Mouse (Mus musculus) ovary, adult 18-20 months (tissue): Measurements from ENCODE around the gene Slc30a3.
"Not testable (repeated sequence)": the region's sequence is repeated elsewhere in the genome, so short reads cannot be mapped to it uniquely, and the experiment has no call there.

Experiments
- DNase-seq: peaks from one replicate; pipeline ENCODE4 v3.0.0; 2022; ENCODE audit warnings: low spot score, mixed read lengths

Gene Slc30a3

DNA sequence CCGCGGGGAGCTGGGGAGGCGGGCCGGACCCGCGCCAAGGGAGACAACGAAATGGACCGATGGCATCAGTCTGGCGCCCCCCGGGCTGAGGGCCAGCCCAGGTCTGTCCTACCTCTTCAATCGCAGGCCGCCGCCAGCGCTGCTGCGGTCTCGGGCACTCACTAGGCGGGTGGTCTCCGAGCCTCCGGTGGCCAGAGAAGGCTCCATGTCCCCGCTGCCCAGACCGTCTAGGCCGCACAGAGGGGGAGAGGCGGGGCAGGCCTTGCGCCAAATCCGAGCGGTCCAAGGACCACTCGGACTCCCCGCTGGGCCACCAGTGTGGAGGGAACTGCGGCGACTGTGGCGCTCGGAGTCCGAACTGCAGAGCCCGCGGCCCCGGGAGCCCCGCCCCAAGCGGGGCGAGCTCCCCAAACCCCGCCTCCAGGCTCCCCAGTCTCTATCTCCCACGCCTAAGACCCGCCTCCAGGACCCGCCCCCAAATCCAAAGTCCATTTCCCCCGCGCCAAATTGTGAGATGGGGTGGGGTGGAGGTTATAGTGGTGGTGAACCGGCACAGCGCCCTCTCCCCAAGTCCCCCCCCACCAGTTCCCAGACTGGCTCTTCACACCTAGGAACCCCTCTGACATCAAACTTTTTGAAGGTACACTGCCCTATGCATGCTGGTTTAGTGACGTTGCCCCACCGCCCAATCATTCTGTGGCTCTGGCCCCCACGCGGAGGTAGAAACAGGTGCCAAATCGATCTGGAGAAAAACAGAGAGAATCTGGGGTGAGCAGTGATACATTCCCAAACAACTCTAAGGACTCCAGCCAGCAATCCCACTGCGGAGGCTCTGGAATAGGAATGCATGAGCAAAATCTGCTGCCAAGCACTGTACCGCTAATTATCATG is 14.6 kb downstream of the Slc30a3 start:
- DNase-seq = no peak

DNA sequence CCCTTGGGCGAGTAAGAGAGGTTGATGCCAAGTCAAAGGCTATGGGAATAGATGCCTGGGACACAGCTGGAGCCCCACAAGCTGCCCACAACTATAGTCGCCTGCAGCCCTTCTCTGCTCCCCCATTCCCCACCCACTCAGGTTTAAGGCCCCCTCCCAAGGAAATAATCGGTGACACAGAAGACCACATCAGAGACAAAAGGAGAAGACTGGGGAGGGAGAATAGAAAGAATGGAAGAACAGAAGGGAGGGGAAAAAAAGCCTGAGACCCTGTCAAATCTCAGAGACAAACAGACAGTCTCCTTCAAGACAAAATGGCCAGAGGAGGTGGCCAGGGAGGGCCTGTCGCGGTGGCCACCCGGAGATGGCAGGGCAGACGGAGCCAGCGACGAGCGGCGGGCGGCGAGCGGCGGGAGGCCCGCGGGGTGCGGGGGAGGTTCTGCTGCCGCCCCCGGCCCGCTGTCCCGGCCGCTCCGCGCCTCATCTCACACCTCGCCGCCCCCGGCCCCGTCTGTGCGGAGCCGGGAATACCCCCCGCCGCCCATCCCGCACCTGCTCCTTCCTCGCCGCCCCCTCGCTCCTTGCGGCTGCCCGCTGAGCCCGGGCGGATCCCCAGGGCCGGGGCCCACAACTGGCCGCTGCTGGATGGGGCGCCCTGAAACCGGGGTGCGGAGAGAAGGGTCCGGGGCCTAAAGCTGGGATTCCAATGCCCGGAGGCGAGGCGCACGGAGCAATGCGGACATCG is 15.6 kb downstream of the Slc30a3 start:
- DNase-seq = no peak

DNA sequence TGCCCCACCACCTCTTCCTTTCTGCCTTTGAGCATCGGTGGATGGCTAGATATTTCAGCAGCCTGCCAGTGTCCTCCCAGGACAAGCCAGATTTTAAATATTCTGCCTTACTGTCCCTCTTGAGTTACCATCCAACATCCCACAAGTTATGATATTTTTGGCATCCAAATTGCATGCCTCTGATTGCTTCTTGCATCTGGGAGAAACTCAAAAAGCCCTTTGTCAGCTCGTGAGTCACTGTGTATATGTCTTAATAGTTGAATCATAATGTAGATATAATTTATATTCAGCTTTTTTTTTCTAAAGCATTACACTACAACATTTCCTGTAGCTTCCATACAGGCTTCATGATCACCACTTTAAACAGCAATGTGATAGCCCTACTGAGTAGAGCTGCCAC is 20.9 kb downstream of the Slc30a3 start:
- no peak for DNase-seq

DNA sequence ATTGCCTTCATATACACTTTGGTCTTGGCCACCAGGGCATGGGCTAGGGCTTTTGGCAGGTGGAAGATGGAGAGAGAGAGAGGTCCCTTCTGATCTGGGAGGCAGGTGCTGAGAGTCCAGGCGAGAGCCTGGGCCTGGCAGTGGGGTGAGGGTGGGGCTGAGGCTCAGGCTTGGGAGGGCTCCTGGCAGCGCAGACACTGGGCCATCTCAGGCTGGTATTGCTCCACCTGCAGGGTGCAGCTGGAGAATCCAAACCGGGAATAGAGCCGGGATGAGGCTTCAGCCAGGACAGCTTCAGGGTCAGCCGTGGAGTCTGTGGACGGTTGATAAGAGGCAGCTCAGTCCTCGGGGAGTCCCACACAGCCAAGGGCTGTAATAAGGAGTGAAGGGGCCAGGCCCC is 21.4 kb downstream of the Slc30a3 start:
- no peak for DNase-seq

DNA sequence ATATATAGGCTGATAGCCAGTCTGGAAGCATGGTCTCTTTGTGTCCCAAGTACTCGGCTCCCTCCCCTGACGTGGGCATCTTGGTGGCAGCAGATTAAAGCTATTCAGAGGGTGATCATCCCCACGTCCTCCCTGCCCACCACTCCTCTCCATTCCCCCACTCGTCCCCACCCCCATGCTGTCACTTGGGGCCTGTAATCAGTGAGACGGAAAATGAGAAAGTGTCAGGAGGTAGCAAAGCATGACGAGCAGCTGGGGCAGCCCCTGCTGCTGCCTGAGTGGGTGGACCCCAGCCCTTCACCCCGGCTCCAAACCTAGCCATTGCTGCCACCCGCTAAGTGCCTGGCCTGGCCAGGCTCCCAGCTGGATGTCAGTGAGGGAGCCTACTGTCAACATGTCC is 24.1 kb downstream of the Slc30a3 start:
- no peak for DNase-seq

DNA sequence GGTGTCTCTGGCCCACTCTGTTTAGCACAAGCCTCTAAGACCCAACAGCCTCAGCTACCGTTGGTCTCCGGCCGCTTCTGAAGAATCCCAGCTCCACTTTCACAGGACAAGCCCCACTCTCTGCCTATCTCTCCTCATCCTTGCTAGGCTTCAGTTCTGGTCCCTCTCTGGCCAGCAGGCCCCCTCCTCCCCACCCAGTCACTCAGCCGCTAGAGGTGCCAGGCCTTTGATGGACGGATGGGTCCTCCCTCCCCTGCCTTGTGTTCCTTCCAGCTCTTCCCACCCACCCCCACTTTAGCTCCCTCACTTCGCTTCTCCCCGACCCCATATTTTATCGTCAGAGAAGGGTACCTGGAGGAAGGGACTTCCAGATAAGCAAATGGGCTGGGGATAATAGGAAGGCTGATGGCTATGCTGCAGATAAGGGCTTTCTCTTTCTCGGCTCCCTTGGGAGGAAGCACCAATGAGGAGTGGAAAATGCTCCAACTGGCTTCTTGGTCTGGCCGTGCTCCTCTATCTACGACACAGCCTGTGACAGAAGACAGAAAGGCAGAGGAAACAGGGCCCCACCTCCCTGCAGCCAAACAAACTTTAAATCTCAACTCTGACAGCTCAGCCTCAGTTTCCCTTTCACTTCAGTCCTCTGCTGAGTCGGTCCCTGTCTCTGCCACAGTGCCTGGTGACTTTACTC is 25.0 kb downstream of the Slc30a3 start:
- DNase-seq = no peak

DNA sequence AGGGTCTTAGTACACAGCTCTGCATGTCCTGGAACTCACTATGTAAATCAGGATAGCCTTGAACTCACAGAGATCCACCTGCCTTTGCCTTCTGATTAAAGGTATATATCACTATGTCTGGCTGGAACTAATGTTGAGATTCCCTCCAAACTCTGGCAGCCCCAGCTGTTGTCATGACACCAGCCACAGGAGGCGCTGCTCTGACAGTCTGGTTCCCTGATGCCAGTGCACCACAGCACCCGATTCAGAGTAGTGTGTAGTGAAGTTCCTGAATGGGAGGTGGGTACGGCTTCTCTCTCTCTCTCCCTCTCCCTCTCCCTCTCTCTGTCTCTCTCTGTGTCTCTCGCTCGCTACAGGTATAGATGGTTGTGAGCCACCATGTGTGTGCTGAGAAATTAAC is 25.7 kb downstream of the Slc30a3 start:
- DNase-seq = no peak

DNA sequence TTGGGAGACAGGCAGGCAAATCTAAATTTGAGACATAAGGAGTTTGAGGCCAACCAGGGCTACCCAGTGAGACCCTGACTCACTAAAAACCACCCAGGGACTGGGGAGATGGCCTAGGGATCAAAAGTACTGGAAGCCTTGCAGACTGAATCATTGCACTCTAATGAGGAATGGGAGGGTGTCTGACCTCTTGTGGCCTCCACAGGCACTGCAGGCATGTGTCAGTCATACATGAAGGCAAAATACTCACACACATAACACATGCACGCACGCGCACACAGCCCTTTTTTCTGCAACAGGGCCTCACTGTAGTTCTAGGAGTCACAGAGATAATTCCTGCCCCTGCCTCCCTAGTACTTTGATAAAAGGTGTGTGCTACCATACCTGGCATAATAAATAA is 26.7 kb downstream of the Slc30a3 start:
- DNase-seq = no peak

DNA sequence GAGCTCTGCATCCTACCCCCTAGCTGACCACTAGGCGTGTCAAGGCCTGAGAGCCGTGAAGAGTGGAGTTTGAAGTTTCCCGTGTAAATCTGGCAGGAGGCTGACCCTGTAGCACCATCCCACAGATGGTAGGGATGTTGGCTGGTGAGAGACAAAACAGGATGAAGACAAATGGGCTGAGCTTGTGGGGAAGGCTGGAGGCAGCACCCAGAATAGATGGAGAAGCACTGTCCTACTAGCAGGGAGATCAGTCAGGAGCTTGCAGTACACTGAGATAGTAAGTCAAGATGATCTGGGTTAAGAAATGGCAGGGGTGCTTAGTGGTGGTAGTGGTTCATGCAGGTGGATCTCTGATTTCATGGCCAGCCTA is 27.3 kb downstream of the Slc30a3 start:
- DNase-seq = no peak

DNA sequence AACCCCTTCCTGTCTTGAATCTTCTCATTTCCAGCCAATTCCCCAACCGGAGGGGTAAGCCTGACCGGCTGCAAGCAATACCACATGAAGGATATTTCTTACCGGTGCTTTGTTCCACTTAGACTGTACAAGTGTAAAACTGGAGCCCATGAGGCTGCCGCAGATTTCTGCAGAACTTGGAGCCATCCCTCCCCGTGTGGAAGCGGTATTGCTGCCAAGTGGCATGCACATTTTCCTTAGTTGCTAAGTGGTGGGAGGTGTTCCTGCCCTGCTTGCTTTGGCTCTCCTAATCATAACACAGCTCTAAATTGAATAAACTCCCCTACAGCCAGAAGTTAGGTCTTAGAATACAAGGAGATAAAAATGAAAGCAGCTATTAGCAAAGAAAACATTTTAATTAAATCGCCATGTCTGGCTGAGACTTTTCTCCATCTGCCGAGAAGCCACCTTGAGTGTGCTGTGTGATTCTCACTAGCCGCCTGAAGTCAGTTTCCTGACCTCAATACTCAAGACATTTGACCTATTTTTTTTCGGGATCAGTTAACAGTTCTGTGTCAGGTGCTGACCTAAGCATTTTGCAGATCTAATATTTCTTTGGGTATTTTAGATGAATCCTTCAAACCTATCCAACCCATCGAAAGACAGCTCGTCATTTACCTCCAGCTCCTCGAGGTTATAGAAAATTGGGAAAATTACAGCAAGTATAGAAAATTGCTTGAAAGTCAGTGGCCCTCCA is 27.8 kb downstream of the Slc30a3 start:
- peak; percentile 25 for DNase-seq

DNA sequence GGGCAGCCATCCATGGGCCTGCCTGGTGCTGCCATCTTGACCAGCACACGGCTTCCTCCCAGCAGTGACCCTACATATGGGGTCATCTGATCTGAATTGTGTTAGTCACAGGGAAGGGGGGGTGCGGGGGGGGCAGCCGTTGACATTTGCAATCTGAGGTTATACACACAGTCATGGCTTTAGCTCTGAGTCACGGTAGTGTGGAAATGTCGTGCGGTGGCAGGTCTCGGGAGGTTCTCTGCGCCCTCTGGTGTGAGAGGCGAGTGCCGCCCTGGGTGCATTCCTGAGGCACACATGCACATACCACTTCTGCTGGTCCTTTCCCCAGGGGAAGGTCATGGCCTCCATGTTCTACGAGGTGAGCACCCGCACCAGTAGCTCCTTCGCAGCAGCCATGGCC is 31.7 kb downstream of the Slc30a3 start:
- DNase-seq = no peak

DNA sequence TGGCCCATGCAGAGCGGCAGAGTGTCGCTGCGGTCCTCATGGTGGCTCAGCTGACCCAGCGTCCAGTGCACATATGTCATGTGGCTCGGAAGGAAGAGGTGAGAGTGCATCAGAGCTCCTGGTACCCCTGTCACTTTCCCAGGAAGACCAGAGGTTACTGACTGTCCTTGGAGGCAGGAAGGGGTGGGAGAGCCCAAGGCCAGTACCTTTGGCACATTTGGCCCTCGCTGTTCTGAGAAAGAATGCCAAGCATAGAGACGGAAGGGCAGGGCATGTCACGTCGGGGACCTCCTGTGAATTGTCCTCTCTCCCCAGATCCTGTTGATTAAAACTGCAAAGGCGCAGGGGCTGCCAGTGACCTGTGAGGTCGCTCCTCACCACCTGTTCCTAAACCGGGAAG is 34.9 kb downstream of the Slc30a3 start:
- no peak for DNase-seq

DNA sequence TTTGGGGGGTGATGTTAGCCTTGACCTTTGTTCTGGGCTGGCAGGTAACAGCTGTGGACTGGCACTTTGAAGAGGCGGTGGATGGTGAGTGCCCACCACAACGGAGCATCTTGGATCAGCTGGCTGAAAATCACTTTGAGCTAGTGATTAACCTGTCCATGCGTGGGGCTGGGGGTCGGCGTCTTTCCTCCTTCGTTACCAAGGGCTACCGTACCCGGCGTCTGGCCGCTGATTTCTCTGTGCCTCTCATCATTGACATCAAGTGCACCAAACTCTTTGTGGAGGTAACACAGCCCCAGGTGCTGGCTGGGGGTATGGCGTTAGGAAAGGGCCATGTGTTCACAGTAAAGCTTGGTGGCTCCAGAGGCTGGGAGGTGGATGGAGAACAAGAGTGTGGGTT is 36.2 kb downstream of the Slc30a3 start:
- DNase-seq = no peak

DNA sequence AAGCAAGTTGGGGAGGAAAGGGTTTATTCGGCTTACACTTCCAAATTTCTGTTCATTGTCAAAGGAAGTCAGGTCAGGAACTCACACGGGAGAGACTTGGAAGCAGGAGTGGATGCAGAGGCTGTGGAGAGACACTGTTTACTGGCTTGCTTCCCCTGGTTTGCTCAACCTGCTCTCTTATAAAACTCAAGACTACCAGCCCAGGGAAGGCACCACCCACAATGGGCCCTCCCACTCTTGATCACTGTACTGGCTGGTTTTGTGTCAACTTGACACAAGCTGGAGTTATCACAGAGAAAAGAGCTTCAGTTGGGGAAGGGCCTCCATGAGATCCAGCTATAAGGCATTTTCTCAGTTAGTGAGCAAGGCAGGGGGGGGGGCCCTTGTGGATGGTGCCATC is 37.0 kb downstream of the Slc30a3 start:
- DNase-seq = no peak

DNA sequence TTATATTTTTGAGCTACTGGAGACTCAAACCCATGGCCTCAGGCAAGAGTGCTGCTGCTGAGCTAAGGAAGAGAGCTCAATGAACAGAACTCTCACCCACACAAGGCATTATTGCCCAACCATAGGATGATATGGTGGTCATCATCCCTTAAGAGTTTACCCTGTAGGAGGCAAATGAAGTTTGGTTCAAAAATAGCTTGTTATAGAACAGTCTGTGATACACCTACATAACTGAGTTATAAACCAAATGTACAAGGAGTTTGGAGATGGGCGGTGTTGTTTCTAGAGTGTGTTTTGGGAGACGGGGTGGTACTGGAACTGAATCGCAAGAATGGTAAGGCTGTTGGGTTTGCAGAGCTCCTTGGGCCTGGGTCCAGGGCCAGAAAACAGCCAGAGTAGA is 38.2 kb downstream of the Slc30a3 start:
- no peak for DNase-seq

DNA sequence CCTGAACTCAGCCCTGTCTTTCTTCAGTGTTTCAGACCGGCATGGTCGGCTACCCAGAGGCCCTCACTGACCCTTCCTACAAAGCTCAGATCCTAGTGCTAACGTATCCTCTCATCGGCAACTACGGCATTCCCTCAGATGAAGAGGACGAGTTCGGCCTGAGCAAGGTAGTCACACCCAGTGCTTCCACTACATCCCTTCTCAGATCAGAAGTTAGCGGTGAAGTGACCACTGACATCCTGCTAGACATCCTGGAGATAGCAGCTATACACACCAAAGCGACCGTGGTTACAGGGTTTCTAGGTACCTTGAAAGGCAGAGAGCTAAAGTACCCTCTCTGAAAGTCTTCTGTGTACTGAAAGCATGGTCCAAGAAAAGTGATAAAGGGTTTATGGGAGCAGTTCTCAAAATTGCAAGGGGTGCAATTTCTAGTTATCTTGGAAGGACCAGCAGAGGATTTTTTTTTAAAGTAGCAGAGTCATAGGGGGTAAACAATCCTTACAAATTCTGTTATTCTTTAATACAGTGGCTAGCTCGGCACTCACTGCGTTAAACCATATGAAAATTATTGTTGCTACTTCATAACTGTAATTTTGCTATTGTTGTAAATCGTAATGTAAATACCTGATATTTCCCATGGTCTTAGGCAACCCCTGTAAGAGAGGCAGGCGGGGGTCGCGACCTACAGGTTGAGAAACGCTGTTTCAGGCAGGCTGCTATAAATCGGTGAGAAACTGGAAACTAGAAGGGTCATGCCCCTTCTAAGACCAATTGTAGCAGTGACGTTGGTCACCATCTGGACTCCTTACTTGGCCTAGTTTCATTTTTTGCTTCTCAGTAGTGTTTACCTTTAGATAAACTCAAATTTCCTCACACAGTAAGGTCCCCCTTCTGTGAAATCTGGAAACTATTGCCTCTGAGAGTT is 52.6 kb downstream of the Slc30a3 start:
- no peak for DNase-seq

DNA sequence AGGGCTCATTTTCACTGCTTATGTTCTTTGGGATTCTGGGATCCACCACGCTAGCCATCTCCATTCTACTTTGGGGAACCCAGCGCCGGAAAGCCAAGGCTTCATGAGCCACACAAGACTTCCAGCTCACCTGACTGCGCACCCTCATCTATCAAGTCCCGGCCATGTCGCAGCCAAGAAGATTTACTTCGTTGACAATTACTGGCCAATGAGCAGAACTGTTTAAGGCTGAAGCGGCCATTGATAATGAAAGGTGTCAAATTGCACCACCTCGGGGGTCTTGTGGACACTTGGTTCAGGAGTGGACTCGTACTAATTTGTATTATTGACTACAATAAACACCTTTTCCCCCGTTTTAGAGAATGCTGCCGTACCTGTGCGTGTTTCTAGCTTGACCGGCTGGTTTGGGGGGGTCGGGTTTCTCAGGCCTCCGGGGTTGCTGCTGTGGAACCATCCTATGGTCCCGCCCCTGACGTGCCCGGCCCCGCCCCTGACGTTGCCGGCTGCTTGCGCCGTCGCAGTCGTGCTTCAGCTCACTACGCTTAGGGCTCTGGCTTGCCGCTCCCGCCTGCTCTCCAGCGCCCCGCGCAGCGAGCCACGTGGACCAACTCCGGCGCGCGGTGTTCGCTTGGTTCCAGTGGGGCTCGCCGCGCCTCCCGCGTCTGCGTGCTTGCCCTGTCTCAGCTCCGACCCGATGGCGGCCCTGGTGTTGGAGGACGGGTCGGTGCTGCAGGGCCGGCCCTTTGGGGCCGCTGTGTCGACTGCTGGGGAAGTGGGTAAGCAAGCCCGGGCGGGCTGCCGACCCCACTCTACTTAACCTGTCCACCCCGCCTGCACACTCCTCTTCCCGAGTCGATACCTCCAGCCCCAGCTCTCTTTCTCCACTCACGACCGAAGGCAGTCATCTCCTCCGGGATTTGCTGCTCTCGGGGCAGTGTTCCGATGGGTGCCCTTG is 53.5 kb downstream of the Slc30a3 start, which contains the start of gene Cad:
Gene Cad, plus strand, starts transcription at position 520 of the 955 bp plus-strand sequence.
- peak; percentile 92 for DNase-seq

DNA sequence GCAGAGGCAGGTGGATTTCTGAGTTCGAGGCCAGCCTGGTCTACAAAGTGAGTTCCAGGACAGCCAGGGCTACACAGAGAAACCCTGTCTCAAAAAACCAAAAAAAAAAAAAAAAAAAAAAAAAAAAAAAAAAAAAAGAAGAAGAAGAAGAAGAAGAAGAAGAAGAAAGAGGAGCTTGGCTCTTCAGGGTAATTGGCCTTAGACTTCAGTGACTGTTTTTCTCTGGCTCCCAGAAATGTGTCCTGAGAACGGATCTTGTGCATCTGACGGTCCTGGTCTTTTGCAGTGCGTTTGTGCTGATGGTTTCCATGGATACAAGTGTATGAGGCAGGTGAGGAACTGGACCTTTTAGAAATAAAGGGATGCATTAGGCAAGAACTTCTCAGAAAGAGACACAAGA is 54.3 kb downstream of the Slc30a3 start:
- DNase-seq = not testable (repeated sequence)

DNA sequence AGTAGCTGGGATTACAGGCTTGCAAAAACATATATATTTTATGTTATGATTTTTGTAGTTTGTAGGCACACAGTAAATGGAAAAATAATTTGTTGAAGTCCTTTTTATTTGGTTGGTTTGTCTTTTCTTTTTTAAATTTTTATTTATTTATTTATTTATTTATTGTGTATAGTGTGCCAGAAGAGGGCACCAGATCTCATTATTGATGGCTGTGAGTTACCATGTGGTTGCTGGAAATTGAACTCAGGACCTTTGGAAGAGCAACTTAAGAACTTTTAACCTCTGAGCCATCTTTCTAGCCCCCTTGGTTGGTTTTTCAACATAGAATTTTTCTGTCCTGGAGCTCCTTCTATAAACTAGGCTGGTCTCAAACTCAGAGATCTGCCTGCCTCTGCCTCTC is 57.6 kb downstream of the Slc30a3 start:
- no peak for DNase-seq
